Mouse (Mus musculus) brown adipose tissue, adult 24 weeks (tissue): ENCODE data around the gene Map1lc3a. TPM values are rescaled to one million over a fixed set of nuclear protein-coding genes. Genes with fewer than 3 reads are reported as not detected.

Source experiments
- H3K27ac ChIP-seq: fragments of 200-500 bp; replicated peaks from 2 replicates; pipeline ENCODE4 v1.5.1; 2012; ENCODE audit warnings: low read depth, mild to moderate bottlenecking, low read length
- H3K4me1 ChIP-seq: fragments of 200-500 bp; 2 replicates; pipeline ENCODE4 v1.6.1; 2012; ENCODE audit warnings: low read length, mixed read lengths; ENCODE audit not compliant: control insufficient read depth, insufficient read depth, insufficient read length
- H3K4me3 ChIP-seq: fragments of 200-500 bp; 2 replicates; pipeline ENCODE4 v1.5.1; 2012; ENCODE audit warnings: low read depth, mild to moderate bottlenecking, low read length, moderate library complexity; ENCODE audit not compliant: insufficient read depth
- polyA plus RNA-seq: library from polyadenylated mRNA; stranded (reverse); fragments of >200 nt; gene quantifications from 2 replicates; pipeline ENCODE4 v1.2.4, GENCODE M21; 2012; ENCODE audit not compliant: missing spikeins, insufficient read depth, insufficient read length

The Map1lc3a gene
- 428 and 471 TPM in 2 replicates for polyA plus RNA-seq

- Histone ChIP-seq H3K4me3 (peak within 1 kb of the TSS; percentile 73), H3K4me1 (no peaks in the 10 kb centered on the region; the same call in 1 of the 2 replicates), H3K27ac (peak within 1 kb of the TSS; percentile 70)
These were observed at the start of gene Map1lc3a for GRCm38 (mm10) chr2:155276195-155276594. TSS of gene Map1lc3a (plus strand) at chr2:155276297.

DNA sequence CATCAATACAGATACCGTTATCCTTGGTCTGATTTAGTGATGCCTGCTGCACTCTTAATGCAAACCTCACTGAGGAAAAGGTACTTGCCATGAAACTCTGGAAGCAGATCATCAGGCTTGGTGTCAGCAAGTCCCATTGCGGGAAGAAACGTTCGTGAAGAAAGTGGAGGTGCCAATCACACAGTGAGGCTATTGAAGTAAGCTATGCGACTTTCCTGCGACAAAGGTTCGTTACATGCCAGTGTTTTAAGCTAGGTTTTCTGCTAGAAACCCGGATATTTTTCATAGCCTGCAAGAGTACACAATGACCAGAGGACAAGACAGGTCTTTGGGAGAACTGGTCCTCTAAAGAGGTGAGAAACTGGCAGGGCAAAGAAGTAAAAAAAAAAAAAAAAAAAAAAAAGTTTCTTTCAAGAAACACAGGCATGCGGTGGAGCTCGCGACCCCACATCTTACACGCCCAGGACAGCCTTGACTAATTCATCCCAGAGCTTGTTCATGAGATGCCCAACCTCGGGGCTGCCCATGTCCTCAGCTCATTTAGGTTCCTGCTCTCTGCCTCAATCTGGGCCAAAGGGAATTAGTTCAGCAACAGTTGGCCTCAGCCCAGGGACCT lies 40.2 kb upstream of the Map1lc3a start:
- Histone ChIP-seq H3K4me1 (peaks cover 11% of the 10 kb centered on the region), H3K4me3 (peak overlapping the region; percentile 89), H3K27ac (peak overlapping the region; percentile 79)

- peak within 1 kb of the TSS; percentile 89 for H3K4me3 ChIP-seq
- peaks cover 16% of the 10 kb centered on the region for H3K4me1 ChIP-seq
- peak within 1 kb of the TSS; percentile 79 for H3K27ac ChIP-seq
These were observed 39.6 kb upstream of the Map1lc3a start, which contains the start of gene Dynlrb1 for GRCm38 (mm10) chr2:155236362-155236992. TSS of gene Dynlrb1 (plus strand) at chr2:155236533.

GRCm38 (mm10) chr2:155237276-155237675 lies 38.8 kb upstream of the Map1lc3a start:
- Histone ChIP-seq H3K27ac (peak overlapping the region; percentile 47), H3K4me3 (peak overlapping the region; percentile 89), H3K4me1 (peaks cover 19% of the 10 kb centered on the region)

GRCm38 (mm10) chr2:155240915-155241314 lies 35.2 kb upstream of the Map1lc3a start:
- Histone ChIP-seq H3K27ac (peak overlapping the region; percentile 51), H3K4me3 (no peak overlapping the region), H3K4me1 (peaks cover 19% of the 10 kb centered on the region)

DNA sequence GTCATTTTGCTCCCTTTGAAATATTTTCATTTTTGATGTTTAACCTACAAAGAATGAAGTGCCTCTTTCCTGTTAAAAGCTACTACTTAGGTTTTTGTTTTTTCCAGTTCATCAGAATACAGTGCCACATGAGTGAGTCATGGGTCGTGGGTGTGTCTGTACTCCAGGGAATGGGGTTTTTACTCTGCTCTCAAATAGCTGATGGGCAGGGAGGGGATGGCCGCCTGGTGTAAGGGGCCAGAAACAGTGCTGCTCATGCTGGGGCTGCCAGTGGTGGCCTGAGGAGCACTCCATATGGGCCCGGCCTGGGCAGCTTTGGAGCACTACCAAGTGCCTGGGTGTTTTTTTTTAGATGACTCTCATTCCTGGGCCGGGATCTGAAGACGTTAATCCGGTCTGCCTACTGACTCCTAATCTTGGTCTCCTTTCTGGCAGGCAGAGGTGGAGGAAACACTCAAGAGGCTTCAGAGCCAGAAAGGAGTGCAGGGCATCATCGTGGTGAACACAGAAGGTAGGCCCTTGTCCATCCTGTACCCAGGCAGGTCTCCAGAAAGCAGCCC lies 33.7 kb upstream of the Map1lc3a start:
- Histone ChIP-seq H3K4me3 (no peak overlapping the region), H3K27ac (peak overlapping the region; percentile 75), H3K4me1 (peaks cover 16% of the 10 kb centered on the region)

GRCm38 (mm10) chr2:155246231-155246630 lies 29.9 kb upstream of the Map1lc3a start:
- Histone ChIP-seq H3K4me1 (peaks cover 5% of the 10 kb centered on the region), H3K4me3 (no peak overlapping the region), H3K27ac (no peak overlapping the region)

- no peak overlapping the region for H3K4me3 ChIP-seq
- no peaks in the 10 kb centered on the region for H3K4me1 ChIP-seq
- H3K27ac ChIP-seq: no peak overlapping the region
These were observed 27.9 kb upstream of the Map1lc3a start for GRCm38 (mm10) chr2:155248206-155248605.

- Histone ChIP-seq H3K4me3 (no peak overlapping the region), H3K4me1 (no peaks in the 10 kb centered on the region), H3K27ac (no peak overlapping the region)
These were observed 27.4 kb upstream of the Map1lc3a start for GRCm38 (mm10) chr2:155248718-155249117.

- no peak overlapping the region for H3K4me3 ChIP-seq
- no peaks in the 10 kb centered on the region for H3K4me1 ChIP-seq
- H3K27ac ChIP-seq: no peak overlapping the region
These were observed 26.5 kb upstream of the Map1lc3a start for GRCm38 (mm10) chr2:155249588-155249987.

DNA sequence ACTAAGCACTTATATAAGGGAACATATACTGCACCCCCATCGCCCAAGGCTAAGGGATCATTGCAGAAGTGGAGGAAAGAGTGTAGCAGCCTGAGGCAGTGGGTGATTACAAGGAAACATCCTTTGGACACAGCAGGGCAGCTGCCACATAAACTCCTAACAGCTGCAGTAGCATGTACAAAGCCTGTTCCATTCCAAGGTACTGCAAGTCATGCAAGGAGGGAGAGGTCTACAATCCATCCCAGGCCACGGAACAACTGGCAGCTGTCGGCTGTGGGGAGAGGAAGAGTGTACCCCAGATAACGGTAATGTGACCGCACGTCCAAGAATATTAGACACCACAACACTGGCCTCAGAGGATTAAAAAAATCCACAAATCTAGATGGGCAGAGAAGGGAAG lies 10.6 kb upstream of the Map1lc3a start:
- no peak overlapping the region for H3K27ac ChIP-seq
- no peaks in the 10 kb centered on the region for H3K4me1 ChIP-seq
- no peak overlapping the region for H3K4me3 ChIP-seq

DNA sequence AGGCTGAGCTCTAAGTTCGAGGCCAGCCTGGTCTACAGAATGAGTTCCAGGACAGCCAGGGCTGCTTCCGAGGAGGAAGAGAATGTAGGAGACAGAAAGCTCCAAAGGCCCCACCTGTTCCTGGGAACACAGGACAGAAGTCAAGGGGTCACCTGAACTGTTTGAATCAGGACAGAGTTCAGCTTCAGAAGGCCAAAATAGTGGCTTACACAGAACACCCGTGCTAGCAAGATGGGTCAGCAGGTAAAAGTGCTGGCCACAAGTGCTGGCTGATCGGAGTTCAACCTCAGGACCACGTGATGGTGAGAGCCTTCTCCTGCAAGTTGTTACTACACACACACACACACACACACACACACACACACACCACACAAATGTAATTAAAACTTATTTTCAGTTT lies 9.2 kb upstream of the Map1lc3a start:
- no peak overlapping the region for H3K27ac ChIP-seq
- H3K4me3 ChIP-seq: no peak overlapping the region
- no peaks in the 10 kb centered on the region for H3K4me1 ChIP-seq

GRCm38 (mm10) chr2:155271957-155272356 lies 4.1 kb upstream of the Map1lc3a start:
- H3K27ac ChIP-seq: no peak overlapping the region
- no peaks in the 10 kb centered on the region for H3K4me1 ChIP-seq
- no peak overlapping the region for H3K4me3 ChIP-seq

DNA sequence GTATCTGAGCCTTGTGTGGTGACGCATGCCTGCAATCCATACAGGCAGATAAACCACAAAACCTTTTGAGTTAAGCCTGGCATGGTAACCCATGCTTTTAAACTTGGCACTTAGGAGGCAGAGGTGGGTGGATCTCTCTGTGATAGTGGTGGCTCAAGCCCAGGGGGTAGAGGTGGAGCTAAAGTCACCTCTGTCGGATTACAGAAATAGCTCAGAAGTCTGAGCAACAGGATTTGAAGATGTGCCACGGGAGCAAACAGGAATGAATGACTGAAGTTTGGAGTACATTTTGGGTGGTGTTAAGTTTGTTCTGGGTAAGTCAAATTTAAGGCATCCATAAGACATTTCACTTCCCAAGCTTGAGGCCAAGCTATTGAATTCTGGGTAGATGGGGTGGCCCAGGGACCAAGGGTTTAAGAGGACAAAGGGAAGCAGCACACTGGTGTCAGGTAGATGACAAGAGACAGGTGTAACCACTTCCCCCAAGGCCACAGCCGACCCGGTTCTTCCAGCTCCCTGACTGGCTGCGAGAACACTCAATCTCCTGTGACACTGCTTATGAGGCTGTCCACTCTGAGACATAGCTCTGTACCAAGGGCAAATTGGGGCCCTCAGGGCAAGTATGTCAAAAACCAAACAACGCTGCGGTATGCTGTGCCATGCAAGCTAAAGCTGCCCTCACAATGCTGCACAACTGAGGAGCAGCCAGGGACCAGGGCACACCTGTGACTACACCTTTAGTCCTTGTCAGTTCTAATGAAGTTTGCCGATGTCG lies 3.5 kb upstream of the Map1lc3a start:
- Histone ChIP-seq H3K4me1 (no peaks in the 10 kb centered on the region), H3K27ac (no peak overlapping the region), H3K4me3 (no peak overlapping the region)

- H3K4me3 ChIP-seq: no peak overlapping the region
- no peaks in the 10 kb centered on the region; the same call in 1 of the 2 replicates for H3K4me1 ChIP-seq
- no peak overlapping the region for H3K27ac ChIP-seq
These were observed 2.5 kb upstream of the Map1lc3a start for GRCm38 (mm10) chr2:155273603-155274002.
